Mouse (Mus musculus) heart, embryonic 10.5 days (tissue): ENCODE data around the gene Gdpd3. TPM values are rescaled to one million over a fixed set of nuclear protein-coding genes. Genes with fewer than 3 reads are reported as not detected.

Experiments used
- DNase-seq: peaks from one replicate; pipeline ENCODE4 v3.0.0-alpha.2; 2017; ENCODE audit warnings: low spot score
- H3K27ac ChIP-seq: fragments of 300-500 bp; sonication (generic); 2 replicates; pipeline ENCODE4 v1.5.1; 2016; ENCODE audit warnings: mild to moderate bottlenecking
- H3K27me3 ChIP-seq: fragments of 300-500 bp; sonication (generic); 2 replicates; pipeline ENCODE4 v1.6.1; 2016; ENCODE audit warnings: mild to moderate bottlenecking; ENCODE audit not compliant: poor library complexity, insufficient read depth, severe bottlenecking
- H3K36me3 ChIP-seq: fragments of 300-500 bp; sonication (generic); 2 replicates; pipeline ENCODE4 v1.6.1; 2016; ENCODE audit warnings: mild to moderate bottlenecking, moderate library complexity
- H3K4me1 ChIP-seq: fragments of 300-500 bp; sonication (generic); 2 replicates; pipeline ENCODE4 v1.6.1; 2016; ENCODE audit warnings: mild to moderate bottlenecking
- H3K4me3 ChIP-seq: fragments of 300-500 bp; sonication (generic); 2 replicates; pipeline ENCODE4 v1.5.1; 2016; ENCODE audit warnings: mild to moderate bottlenecking, moderate library complexity
- H3K9me3 ChIP-seq: fragments of 300-500 bp; sonication (generic); 2 replicates; pipeline ENCODE4 v1.6.1; 2016; ENCODE audit warnings: mild to moderate bottlenecking, moderate library complexity
- WGBS: fragments of 180-500 bp; shearing (Covaris S2); methylation state at CpG from one replicate; pipeline ENCODE4 v1.1.7; 2016; 5-methylcytosine and 5-hydroxymethylcytosine counted together
- polyA plus RNA-seq: library from polyadenylated mRNA; unstranded; fragments of >200 nt; fragmentation: Nextera tagmentation; extraction: Ambion mirVana; gene quantifications from 2 replicates; pipeline ENCODE4 v1.2.1, GENCODE M21; 2016

Gene Gdpd3
- polyA plus RNA-seq, 1 experiment from 2014 or later: 1.3 TPM

GRCm38 (mm10) chr7:126823940-126824339, 57.8 kb downstream of the Gdpd3 start:
- peaks cover 55% of the 10 kb centered on the region for H3K27me3 ChIP-seq
- no peaks in the 10 kb centered on the region for H3K9me3 ChIP-seq
- H3K36me3 ChIP-seq: no peaks in the 10 kb centered on the region
- H3K27ac ChIP-seq: no peak overlapping the region
- H3K4me3 ChIP-seq: no peak overlapping the region
- 14% methylated on average over 10 of the region's 10 CpGs for WGBS
- peaks cover 18% of the 10 kb centered on the region for H3K4me1 ChIP-seq
- no peak for DNase-seq

Other genes with a start within 250 kb of the Gdpd3 start
- 155 and 179 TPM in 2 replicates for gene Eif3c, start 199.9 kb upstream of the Gdpd3 start, polyA plus RNA-seq
- 0.18 and 0.23 TPM in 2 replicates for gene Apobr, start 181.4 kb upstream of the Gdpd3 start, polyA plus RNA-seq
- 19.8 and 23.3 TPM in 2 replicates for gene Cln3, start 180.5 kb upstream of the Gdpd3 start, polyA plus RNA-seq
- not detected in 2 replicates for gene Il27, start 171.4 kb upstream of the Gdpd3 start, polyA plus RNA-seq
- 0.75 and 1.2 TPM in 2 replicates for gene Nupr1, start 135.5 kb upstream of the Gdpd3 start, polyA plus RNA-seq
- 36.6 and 44.3 TPM in 2 replicates for gene Sgf29, start 117.0 kb upstream of the Gdpd3 start, polyA plus RNA-seq
- gene Sult1a1, start 89.9 kb upstream of the Gdpd3 start, polyA plus RNA-seq: 0.34 and 0.94 TPM in 2 replicates
- gene Bola2, start 70.9 kb upstream of the Gdpd3 start, polyA plus RNA-seq: 135 and 159 TPM in 2 replicates
- 6.9 and 8.8 TPM in 2 replicates for gene Slx1b, start 70.5 kb upstream of the Gdpd3 start, polyA plus RNA-seq
- gene Coro1a, start 58.5 kb upstream of the Gdpd3 start, polyA plus RNA-seq: 10.0 and 21.7 TPM in 2 replicates
- gene Mapk3, start 6.7 kb upstream of the Gdpd3 start, polyA plus RNA-seq: 59.6 and 69.8 TPM in 2 replicates
- gene Ypel3, start 10.6 kb downstream of the Gdpd3 start, polyA plus RNA-seq: 43.4 and 66.0 TPM in 2 replicates
- gene Tbx6, start 15.1 kb downstream of the Gdpd3 start, polyA plus RNA-seq: 0.23 and 0.53 TPM in 2 replicates
- gene Ppp4c, start 26.2 kb downstream of the Gdpd3 start, polyA plus RNA-seq: 233 and 325 TPM in 2 replicates
- gene Fam57b, start 31.3 kb downstream of the Gdpd3 start, polyA plus RNA-seq: 0.06 and 0.38 TPM in 2 replicates
- not detected in 2 replicates for gene 4930451I11Rik, start 65.3 kb downstream of the Gdpd3 start, polyA plus RNA-seq
- 0.28 and 0.64 TPM in 2 replicates for gene Doc2a, start 81.1 kb downstream of the Gdpd3 start, polyA plus RNA-seq
- 31.1 and 35.0 TPM in 2 replicates for gene Hirip3, start 95.6 kb downstream of the Gdpd3 start, polyA plus RNA-seq
- gene Ino80e, start 96.0 kb downstream of the Gdpd3 start, polyA plus RNA-seq: 79.1 and 92.0 TPM in 2 replicates
- gene Taok2, start 118.4 kb downstream of the Gdpd3 start, polyA plus RNA-seq: 33.2 and 39.2 TPM in 2 replicates
- 18.6 and 20.7 TPM in 2 replicates for gene Tmem219, start 156.6 kb downstream of the Gdpd3 start, polyA plus RNA-seq
- gene Kctd13, start 162.5 kb downstream of the Gdpd3 start, polyA plus RNA-seq: 15.5 and 21.3 TPM in 2 replicates
- not detected in 2 replicates for gene Asphd1, start 183.2 kb downstream of the Gdpd3 start, polyA plus RNA-seq
- gene Sez6l2, start 184.2 kb downstream of the Gdpd3 start, polyA plus RNA-seq: 0.15 and 0.35 TPM in 2 replicates
- 87.4 and 89.3 TPM in 2 replicates for gene Cdipt, start 209.6 kb downstream of the Gdpd3 start, polyA plus RNA-seq
- gene Cdiptos, start 209.8 kb downstream of the Gdpd3 start, polyA plus RNA-seq: 1.3 and 1.5 TPM in 2 replicates
- gene Mvp, start 248.3 kb downstream of the Gdpd3 start, polyA plus RNA-seq: 8.4 and 9.9 TPM in 2 replicates